Mouse (Mus musculus) lung, postnatal 0 days (tissue): Measurements from ENCODE around the gene Rfx1.

Experiments used
- CTCF ChIP-seq: IDR thresholded peaks from 2 replicates; pipeline ENCODE4 v1.5.1; 2016; ENCODE audit warnings: antibody characterized with exemption, mild to moderate bottlenecking
- EP300 ChIP-seq: IDR thresholded peaks from 2 replicates; pipeline ENCODE4 v1.6.1; 2016; ENCODE audit warnings: antibody characterized with exemption, mild to moderate bottlenecking, control low read depth

- TF ChIP-seq CTCF (no peak), EP300 (no peak)
Observed at GRCm38 (mm10) chr8:84044900-84045299, 21.7 kb upstream of the Rfx1 start, which contains the start of gene Rln3.
